Mouse (Mus musculus) R1 (cell line): ENCODE data around the gene Samd5.
A peak's percentile ranks its signal among the peaks of the same experiment; 100 is the strongest.

Source experiments
- DNase-seq: peaks from one replicate; pipeline ENCODE4 v3.0.0-alpha.2; 2018; ENCODE audit warnings: low read depth, low spot score

Gene Samd5

DNA sequence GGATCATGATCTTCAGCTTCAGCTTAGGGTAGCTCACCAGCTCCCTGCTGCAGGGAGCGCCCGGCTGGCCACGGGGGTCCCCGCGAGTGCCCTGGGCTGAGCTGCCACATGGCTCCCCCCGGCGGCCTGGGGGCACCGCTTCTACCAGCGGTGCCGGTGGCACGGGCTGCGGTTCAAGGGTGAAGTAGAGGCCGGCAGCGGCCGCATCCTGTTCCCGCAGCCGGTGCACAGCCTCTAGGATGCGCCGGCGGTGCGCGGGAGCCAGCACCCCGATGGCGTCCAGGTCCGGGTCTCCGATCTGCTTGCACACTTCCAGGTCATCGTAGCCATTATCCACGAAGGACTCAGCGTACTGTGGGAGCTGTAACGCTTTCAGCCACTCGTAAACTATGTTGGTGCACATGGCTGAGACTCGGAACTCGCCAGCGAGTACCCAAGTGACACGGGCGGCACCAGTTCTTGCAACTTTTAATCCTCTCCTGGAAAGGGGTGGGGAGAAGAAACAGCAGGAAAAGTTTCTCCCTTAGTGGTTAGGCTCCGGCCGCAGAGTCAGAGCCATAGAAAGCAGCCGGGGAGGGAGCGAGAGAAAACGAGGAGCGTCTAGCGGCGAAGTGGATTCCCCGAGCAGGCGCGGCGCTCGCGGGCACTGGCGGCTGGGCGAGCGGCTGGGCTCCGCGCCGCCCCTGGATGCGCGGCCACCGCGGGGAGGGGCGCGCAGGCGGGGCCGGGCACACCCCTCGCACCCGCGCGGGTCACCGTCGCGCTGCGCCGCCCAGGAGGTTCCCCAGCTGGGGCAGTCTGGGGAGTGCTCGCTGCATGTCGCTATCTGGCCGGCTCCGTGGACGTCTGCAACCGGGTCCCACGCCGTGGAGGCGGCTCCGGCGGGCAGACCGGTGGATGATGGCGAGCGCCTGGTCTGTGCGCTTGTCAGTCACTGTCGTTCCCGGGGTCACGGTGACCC is at the start of gene Samd5:
Samd5 (minus strand) TSS at position 648 of the 961 bp plus-strand sequence.
- peak; percentile 54 for DNase-seq

DNA sequence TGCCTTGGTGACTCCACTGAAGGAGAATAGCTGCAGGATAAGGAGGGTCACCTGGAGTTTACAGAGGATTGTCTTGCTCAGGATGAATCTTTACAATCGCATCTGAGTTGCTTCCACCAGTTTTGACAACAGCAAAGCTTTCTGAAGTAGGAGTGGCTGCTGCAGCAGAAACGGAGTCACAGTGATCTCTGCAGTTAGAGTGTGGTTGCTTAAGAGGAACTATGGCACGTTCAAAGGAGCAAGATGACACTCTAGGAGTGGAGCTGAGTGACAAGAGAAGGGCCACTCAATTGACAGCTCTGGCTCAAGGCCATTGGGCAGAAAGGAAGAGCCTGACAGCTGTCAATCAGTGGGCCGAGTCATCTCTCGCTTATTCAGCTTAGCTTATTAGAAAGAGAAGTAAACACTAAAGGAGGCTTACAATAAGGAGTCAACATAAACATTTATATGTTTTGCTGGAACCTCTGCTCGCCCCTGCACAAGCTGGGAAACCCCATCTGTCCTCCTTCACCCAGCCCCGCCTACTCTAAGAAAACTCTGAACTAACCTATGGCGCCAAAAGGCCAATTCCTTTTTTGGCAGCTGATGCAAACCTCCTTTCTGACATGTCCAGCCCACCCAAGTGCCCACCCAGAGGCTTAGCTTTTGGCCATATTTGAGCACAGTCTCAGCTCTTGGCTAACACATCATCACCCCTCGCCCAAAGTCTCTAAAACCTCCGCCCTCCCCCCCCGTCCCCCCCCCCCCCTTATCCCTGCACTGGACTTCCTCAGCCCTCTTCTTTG is 47.7 kb upstream of the Samd5 start:
- no peak for DNase-seq

DNA sequence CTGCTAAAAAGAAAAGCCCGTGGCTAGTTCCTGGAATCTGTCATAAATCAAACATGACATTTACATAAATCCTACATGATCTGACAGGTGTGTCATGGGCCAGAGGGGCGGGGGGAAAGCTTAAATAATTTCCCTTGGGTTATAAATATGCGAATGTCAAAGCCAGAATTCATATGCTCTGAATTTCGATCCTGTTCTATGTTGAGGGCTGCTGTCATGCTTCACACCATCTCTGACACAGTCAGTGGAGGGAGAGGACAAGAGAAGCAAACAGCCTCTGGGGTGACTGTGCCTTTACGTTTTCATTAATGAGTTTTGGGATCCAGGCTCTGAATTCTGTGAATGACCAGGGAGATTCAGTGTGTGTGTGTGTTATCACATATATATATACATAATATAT is 45.0 kb upstream of the Samd5 start:
- no peak for DNase-seq

DNA sequence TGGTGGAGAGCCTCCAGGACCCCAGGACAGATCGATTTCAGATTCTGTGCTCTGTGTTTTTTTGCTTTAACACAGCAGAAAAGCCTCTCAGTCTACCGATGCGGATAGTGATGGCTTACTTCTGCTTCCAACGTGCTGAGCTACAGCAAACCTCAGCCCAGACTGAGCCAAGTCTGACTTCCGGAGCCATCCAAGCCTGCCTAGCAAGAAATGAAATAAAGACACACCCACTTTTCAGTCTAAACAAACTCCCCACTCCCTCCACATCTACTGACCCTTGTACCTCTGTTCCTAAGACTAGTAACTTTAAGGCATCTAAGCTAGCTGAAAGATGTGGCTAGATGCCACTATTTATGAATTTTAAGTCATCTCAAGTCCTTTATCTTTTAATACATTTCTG is 43.1 kb upstream of the Samd5 start:
- DNase-seq: no peak

DNA sequence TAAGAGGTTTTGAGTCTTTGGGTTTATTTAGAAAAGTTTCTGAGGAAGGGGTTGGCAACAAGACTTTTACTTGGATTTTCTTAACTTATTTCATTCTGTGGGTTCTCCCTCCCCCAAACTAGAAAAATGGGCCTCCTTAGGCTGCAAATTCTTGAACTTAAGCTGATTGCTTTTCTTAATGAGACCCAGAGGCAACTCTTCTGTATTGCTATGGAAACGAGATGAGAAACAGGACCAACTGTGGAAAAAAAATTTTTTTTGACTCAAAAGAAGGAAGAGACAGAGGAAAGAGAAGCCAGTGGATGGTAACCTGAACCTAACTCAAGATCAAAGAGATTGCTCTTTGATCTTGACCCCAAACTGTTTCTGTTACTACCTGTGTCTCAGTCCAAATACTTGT is 29.9 kb upstream of the Samd5 start:
- no peak for DNase-seq

DNA sequence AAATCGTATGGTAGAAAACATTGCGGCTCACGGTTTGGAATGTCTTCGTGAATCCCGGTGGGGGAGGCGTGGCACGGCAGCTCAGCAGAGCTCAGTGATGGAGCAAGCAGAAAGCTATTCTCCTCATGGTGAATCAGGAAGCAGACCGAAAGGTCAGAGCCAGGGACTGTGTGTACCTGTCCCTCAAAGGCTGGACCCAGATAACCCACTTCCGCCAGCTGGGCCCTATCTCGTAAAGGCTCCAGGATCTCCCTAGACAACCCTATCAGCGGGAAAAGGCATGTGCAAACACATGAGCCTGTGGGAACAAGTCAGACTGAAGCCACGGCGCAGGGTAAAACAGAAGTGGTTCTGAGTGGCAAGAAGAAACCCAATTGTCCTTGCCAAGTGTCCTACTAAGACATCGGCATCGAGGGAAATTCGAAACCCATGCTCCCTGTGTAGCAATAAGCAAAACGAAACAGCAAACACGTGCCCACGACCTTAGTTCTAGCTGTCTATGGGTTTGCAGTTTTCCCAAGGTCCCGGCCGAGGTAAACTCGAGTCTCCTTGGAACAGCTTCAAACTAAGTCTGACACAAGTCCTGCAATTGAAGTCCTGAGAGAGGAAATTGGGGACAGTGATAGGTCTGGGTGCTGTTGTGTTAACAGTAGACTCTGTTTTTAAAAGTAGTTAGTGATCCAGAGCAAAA is 24.2 kb upstream of the Samd5 start:
- no peak for DNase-seq

DNA sequence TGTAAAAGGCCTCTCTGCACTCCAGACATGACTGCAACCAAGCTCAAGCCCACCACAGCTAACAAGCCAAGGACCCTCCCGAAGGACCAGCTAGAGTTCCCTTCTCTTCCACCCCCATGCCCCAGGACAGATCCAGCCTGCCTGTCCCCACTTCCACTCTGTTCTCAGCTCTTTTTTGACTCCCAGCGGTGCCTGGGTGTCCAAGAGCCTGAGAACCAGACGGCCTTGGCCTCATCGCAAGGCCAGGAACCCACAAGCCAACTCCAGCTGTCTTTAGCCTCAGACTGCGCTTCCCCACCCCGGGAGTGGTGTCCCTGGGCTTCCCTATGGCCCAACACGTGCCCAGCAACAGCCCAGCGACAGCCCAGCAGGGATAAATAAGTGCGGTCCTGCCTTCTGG is 23.1 kb upstream of the Samd5 start:
- no peak for DNase-seq

DNA sequence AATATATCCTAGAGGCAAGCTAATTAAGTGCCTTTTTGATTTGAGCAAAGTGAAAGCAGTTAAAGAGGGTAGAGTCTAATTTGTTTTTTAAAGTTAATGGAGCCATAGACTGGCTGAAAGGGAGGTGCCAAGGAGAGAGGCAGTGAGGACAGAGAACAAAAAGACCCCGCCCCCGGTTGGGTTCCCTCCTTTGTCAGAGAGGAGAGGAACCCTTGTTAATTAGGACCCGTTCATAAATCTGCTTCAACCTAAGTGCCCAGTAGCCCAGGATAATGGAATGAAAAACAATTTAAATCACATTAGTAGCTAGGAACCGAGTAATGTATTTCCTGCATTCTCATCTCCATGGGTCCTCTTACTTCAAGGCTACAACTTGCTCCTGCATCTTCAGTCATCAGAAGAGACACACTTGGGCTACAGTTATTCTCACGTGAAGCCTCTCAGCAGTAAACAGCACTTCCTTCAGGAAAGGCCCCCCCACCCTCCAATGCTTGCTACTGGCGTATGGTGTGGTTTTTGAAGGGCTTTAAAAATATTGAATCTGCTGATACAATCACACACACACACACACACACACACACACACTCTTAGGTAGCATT is 21.6 kb upstream of the Samd5 start:
- DNase-seq: no peak

DNA sequence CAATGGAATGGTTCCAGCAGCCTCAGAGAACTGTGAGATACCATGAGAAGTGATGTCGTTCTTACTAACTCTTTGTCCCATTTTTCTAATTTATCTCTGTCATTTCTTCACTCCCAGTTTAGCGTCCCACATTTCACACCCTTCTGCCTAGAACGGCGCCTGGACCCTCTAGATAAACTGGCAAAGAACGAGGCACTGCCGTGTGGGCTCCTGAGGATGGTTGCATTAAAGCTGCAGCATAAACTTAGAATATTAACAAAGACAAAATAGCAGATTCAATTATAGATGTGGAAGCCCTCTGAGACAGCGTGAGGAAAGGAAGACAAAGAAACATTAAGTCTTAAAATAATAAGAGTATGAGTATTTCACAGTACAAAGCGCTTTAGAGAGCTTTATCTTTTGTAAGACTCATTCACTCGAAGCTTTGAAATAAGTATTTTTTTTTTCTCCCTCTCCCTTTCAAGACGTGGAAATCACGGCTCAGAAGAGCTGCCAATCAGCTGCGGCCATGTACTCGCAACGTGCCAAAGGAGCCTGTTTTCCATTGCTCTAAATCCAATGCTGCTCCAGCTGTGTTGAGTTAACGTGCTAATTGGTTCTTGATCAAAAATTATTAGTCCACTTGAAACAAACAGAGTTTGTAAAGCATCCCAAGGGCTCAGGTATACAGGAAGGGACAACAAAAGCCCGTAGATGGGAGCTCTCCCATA is 19.1 kb upstream of the Samd5 start:
- DNase-seq: no peak

DNA sequence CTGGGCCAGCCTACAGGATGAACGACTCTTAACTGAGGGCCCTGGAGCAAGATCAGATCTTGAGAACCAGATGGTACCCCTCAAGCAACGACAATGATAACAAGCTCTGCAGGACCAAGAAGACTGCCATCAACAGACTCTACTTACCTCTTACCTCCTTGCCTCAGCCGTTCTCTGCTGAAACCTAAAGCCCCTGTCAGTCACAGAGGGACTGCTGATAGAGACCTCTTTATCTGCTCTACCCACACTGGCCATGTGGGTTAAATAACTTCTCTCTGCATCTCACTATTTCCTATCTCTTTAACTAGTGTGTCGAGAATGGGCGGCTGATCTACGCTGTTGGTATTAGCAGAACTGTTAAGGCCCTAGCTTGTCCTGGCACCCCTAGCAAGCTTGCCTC is 5.9 kb upstream of the Samd5 start:
- DNase-seq: no peak

DNA sequence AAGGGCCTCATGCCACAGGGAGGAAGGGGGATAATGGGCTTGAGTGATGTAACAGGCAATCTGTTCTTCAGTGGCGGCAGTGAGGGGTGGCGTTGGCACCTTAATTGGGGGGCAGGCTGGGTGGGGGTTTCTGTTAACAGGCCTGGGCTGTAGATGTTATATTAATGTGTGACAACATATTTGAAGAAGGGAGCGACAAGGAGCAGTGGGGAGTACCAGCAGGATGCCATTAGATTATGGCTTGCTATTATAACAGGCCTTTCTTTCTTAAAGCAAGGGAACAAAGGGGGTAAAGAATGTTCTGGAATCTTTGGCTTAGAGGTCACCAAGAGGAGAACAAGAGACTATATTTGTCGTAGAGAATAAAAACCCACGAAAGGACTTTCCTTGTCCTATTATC is 4.9 kb upstream of the Samd5 start:
- no peak for DNase-seq

DNA sequence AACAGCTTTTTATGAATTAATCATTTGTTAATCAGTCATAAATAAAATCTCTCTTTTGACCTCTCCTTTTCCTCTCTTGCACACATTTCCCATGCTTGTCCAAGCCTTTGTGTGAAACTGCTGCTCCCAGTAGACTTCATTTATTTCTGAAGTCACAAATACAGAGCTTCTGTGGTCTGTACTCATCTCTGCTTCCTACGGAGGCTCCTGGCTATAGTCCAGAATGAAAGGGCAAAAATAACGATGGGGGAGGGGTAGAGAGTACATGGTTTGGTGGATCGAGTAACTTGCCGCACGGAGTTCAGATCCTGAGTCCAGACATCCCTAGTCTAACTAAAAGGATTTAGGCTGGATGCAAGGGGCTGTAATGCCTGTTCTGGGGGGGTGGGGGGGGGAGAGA is 3.1 kb upstream of the Samd5 start:
- DNase-seq: no peak

DNA sequence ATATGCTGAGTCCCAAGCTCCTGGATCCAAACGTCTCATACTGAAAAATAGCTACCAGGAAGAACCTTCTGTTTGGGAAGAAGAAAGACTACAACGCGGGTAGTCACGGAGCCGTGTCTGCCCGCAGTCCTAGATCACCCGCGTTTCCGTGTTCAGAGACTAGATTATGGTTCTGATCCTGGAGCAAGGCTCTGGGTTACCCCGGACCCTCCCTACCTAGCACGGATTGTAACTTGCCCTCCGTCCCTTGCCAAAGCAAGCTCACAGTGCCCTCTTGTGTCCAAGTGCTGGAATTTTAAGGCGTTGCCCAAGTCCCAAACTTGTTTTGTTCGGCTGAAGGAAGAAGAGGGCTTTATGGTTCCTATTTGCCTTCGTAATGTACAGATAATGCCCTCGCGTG is 1.9 kb upstream of the Samd5 start:
- peak; percentile 86 for DNase-seq

DNA sequence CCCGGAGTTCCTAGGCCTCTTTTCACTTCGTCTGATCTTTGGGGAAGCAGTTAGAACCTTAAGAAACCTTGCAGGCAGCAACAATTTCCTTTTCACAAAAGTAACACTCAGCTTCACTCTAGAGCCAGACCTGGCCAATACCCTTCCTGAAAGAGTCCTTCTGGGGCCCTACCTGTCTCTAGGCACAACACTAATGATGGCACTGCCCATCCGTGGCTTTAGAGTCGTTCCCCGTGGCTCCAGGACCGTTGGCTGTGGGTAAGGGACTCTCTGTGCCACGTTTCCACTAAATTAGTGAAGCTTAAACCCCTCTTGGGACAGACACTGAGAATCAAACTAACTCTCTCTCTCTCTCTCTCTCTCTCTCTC is 1.4 kb upstream of the Samd5 start:
- no peak for DNase-seq

DNA sequence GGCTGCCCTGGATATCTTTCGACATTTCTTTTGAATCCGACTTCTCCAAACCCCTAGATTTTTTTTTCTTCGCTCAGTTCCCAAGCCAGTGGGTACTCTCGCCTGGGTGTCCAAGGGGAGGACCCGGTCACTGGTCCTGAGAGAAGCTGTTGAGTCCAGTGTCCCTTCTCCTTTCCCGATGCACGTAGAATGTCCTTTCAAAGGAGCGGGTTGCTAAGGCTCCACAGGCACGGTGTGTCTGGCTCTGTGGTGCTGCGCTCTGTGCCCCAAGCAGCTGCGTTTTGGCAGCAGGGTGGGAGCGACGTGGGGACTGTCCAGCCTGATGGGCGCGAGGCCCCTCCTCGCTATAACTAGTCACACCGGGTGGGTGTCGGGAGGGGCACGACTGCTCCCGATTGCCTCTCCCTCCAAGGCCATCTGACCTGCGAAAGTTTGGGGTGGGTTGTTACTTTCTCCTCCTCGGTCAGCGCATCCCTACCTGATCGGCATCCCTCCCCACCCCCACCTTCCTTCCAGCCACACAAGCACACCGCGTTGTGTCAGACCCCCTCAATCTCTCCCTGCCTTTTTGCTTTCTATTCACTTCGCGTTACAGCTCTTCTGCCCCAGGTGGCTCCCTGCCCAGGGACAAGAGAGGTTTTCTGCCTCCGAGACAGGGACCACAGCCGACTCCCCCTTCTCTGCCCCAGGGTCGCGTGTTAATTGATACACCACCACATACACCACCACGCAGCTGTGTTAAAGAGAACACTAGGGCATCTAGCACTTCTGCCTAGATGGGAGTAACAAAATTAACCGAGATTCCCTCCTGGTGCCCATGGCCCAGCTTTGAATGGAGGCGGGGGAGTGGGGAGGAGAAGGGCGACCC is 776 bp upstream of the Samd5 start:
- peak; percentile 17 for DNase-seq

DNA sequence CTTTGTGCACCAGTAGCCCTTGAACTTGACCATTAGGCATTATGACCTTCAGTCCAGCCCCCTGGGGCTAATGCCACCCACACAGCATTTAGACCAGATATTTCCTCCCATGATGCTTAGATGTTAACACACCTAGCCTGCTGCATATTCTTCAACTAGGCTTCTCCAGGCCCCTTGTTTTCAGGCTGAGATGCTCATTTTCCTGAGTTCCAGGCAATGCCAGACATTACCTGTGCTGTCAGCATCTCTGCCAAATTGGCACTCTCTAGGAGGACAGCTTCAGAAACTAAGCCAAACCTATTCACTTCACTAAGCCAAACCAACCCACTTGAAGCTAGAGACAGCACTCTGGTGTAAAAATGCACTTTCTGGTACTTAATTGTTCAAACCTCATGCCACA is 1.7 kb downstream of the Samd5 start:
- no peak for DNase-seq

DNA sequence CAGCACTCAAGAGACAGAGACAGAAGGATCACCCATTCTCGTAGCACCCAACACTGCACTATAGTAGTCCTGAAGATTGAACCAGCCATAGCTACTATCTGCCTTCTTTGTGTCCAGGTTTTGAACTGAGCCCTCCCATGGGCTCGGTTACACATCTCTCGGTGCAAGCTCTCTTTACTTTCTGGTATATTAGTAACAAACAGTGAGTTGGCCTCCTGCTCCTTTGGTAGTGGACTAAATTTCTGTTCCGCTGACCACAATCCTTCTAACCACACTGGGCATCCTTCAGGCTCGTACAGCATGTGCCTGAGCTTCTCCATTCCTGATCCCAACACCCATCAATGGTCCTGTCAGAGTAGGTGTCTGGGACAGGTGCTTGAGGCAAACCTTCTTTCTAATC is 2.3 kb downstream of the Samd5 start:
- no peak for DNase-seq

DNA sequence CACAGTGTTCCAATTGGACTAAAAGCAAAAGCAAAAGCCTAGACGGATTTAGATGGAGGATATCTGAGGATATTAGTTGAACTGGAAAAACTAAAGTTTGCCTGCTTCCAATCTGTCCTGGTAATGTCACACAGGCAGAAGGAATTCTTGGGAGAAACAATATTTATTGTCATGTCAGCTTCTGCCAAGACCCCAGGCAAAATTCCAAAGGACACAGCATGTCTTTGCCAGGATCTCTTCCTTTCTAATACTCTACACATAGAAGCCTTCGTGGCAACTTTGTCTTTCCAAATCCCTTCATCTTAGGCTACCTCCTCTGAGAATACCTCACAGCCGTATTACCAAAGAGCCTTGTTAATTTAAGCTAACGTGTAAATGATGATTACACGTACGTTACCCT is 4.7 kb downstream of the Samd5 start:
- no peak for DNase-seq

DNA sequence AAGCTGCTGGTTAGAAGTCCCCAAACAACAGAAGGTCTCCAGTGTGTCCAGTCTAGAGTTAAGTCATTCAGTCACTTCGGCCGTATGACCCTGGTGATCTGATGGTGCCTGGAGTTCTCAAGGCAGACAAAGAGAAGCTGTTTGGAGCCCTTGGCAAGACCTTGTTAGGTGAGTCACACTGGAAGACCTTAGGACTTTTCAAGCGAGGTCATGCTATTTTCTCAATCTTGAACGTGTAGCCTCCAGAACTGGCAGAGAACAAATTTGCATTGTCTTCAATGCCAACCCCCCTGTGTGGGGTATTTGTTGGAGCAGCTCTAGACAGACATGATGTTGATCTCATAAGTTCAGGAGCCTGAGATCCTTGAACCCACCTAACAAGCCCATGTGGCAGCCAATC is 6.2 kb downstream of the Samd5 start:
- no peak for DNase-seq

DNA sequence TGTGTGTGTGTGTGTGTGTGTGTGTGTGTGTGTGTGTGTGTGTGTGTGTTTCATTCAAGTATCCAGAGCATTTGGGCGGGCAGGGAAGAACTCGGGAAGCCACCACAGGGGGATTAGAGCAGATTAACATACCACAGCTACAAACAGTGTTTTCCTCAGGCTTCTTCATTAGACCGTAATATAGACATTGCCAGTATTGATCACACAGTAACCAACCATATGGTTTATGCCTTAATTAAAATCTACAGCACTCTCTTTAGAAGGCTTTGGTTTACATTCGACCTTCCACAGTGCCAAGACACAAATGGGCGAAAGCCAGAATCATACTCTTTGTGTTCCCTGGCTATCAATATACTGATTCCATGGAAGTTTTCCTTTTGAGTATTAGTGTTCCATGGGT is 22.1 kb downstream of the Samd5 start:
- DNase-seq: no peak
